Mouse (Mus musculus): Measurements from ENCODE around the gene Tfeb.

DNA sequence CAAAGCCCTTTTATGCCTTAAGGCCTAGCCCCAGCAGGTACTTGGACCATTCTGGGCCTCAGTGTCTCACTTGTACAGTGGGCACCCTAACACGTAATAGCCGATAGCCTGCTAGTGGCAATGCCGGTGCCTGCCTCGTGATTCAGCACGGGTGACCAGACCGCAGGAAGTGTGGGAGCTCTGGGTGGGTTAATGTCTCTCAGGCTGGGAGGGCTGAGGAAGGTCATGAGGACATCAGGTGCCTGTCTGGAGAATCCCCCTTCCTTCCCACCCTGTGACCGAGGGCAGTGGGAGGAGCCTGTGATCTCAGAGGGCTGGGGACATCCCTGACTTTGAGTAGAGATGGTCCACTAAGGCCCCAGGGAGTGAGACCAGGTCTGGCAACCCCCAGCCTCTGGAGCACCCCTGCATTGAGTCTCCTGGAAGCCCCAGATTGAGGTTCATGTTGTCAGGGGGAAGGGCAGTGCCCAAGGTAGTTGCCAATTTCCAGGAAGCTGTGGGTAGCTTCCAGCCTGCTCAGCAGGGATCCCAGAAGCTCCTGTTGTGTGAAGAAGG lies 20.3 kb downstream of the Tfeb start:
- no peak for TF ChIP-seq CTCF (conservative IDR thresholded peaks at IDR 0.05; ENCODE audit: low read length)
- no peak for TF ChIP-seq POU5F1 (IDR thresholded peaks at IDR 0.05; ENCODE audit: borderline replicate concordance, low read length)
